In the genomic region with DNA sequence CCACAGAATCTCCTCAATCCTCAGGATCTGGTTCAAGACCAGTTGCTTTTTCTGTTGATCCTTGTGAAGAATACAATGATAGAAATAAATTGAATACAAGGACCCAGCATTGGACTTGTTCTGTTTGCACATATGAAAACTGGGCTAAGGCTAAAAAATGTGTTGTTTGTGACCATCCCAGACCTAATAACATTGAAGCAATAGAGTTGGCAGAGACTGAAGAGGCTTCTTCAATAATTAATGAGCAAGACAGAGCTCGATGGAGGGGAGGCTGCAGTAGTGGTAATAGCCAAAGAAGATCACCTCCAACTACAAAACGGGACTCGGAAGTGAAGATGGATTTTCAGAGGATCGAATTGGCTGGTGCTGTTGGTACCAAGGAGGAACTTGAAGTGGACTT, we compare ENCODE assay signal across 16 mouse cellular contexts.
"Had no signal": no experiment of that assay in that cellular context is flagged by ENCODE, and none has a peak within 500 bp of the region (broad histone marks: within the 10 kb centered on the region; RNA-seq: fewer than 3 reads in every experiment).

No protein-coding gene starts in this region.

- DNase-seq: layer of hippocampus, postnatal 36 days; liver, embryonic 13.5 days; lung, postnatal 14 days; right cerebral cortex, postnatal 25 days; spleen, adult 18-20 months; thymus, postnatal 25 days had no signal

- H3K9me3 ChIP-seq: liver, embryonic 13.5 days; megakaryocyte, embryonic 14.5 days; midbrain, embryonic 10.5 days; midbrain, embryonic 13.5 days; neural tube, embryonic 13.5 days had no signal

- H3K4me2 ChIP-seq: liver, embryonic 13.5 days; lung, embryonic 14.5 days; midbrain, embryonic 13.5 days; neural tube, embryonic 13.5 days had no signal

- H3K4me3 ChIP-seq: left cerebral cortex, adult 2 months; liver, embryonic 13.5 days; megakaryocyte, embryonic 14.5 days; midbrain, embryonic 10.5 days; midbrain, embryonic 13.5 days; myocyte; neural tube, embryonic 13.5 days had no signal

- H3K4me1 ChIP-seq: liver, embryonic 13.5 days; midbrain, embryonic 10.5 days; midbrain, embryonic 13.5 days had no signal

- H3K9ac ChIP-seq: liver, embryonic 13.5 days; lung, embryonic 14.5 days; midbrain, embryonic 13.5 days; neural tube, embryonic 13.5 days had no signal

- H3K36me3 ChIP-seq: midbrain, embryonic 10.5 days; midbrain, embryonic 13.5 days; neural tube, embryonic 13.5 days had no signal

- H3K27ac ChIP-seq: kidney, postnatal 0 days; left cerebral cortex, adult 2 months; liver, embryonic 13.5 days; midbrain, embryonic 10.5 days; midbrain, embryonic 13.5 days; neural tube, embryonic 13.5 days had no signal

- ATAC-seq: intestine, postnatal 0 days; midbrain, embryonic 13.5 days; midbrain, embryonic 16.5 days had no signal

- H3K27me3 ChIP-seq: liver, embryonic 13.5 days; megakaryocyte, embryonic 14.5 days; midbrain, embryonic 13.5 days; neural tube, embryonic 13.5 days had no signal
